Mouse (Mus musculus): ENCODE measurements at regions not wholly inside any gene's neighbourhood (a gene's known extent, or its start where the extent isn't known, plus 50 kb on each side); places are given as distances from the start of the nearest gene placed in this dataset.

DNA sequence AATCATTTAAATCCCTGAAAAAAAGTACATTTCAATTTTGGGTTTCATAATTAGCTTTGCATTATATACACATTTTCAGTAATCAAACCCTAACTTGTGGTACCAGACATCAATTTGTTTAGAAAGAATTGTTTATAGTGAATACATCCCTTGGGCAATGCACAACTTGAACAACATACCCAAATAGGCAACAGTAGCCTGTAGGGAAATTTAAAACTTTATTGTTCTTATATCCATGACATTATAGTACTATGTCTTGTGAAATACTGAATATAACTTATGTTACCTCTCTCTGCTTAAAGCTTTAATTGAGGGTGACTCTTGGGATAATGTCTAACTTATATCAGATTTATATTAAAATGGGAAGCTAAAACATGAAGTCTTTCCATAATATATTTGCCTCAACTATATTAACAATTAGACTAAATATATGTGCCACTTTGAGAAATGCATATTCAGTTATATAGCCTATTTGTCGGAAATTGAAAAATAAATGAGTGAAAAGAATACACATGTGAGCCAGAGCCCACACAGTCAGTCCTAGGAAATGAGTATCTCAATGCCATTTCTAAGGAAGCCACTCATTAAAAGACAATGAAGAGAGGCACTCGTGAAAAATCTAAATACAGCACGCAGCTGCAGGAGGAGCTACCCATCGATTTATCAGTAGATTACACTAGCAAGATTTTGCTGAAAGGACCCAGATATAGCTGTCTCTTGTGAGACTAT lies 458.1 kb upstream of the Slitrk6 start:
- no peak for DNase-seq

DNA sequence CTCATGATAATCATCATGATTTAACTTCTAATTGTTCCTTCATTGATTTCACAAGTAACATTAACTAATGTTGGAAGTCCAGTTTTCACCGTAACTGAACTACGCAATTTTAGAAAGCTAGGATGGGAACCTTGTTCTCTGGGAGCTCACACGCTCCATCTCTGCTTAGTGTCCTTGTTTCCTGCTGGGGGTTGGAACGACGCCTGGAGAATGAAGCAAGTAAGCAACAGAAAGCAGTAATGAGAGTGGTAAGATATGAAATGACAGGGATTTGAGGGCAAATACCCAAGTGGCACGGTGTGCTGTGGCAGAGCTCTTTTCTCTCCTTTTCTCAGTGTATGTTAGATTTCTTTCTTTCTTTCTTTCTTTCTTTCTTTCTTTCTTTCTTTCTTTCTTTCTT lies 448.0 kb upstream of the Slitrk5 start:
- no peak for DNase-seq

DNA sequence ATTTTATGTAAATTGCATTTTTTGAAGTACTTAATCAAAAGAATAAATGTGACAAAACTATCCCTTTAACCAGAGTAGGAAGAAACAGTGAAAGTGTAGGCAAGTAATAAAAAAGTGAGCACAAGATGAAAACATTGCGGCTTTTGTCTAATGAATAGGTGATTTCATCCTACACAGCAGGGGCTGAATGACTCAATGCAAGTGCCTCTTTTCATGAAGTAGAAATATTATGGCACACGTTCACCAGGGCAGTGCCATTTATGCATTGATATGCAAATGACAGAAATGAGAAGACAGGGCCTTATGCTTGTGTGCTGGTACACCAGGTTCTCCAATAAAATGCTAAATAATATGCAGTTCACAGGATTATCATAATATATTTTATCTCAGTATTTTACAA lies 435.8 kb upstream of the Slitrk5 start:
- no peak for DNase-seq

DNA sequence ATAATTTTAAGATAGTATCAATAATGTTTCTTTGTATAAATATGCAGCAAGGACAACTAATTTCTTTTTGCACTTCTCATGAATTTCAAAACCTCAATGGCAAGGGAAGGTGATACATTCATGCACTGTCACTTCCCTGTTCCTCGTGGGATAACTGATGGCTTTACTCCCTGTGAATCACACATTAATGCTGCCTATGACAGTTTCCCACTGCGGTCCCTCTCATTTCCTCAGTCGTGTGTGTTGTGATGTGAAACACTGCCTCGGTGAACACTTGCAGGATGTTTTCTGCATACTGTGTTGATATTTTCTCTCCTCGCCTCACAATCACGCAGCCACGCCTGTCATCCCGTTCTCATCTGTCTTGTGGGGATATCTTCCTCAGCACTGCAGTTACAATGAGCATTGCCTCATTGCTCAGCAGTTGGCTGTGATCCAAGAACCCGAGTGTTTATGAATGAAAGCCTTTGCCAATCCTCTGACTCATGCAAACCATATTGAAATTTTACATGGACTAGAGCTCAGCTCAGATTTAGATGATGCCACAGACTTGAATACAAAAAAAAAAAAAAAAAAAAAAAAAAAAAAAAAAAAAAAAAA lies 425.4 kb upstream of the Slitrk5 start:
- peak; percentile 22 to 25 for DNase-seq

DNA sequence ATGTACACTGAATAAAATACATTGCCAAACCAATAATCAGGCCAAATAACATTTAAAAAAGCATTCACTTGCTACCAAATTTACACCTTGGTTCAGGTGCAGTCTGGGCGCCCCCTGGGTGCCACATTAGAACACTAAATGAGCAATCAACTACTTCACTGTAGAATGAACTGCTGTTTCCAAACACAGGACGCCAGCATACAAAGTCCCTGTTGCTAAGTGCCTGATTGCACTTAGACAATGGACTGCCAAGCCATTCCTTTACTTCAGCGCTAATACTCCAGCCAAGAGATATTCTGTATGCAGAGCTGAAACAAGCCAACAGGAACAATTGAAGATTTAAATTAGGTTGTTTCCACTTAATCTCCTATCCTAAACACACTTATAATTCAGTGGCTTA lies 421.7 kb upstream of the Slitrk5 start:
- DNase-seq, result no peak

DNA sequence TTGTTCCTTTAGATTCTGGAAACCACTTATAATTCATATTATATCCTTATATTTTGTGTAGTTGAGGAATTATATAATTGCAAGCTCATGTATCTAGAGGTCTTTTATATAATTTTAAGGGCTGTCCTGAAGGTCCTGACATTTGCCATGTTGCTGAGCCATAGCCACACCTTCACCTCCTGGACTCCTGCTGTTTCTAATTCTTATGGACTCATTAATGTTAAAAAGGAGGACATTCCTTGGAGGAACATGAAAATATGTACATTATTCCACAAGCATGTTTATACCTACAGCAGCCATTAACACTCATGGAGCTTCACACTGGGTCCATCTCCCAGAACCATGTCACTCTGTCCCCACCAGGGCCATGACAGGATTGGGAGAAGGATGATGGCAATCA lies 413.2 kb upstream of the Slitrk5 start:
- no peak for DNase-seq

DNA sequence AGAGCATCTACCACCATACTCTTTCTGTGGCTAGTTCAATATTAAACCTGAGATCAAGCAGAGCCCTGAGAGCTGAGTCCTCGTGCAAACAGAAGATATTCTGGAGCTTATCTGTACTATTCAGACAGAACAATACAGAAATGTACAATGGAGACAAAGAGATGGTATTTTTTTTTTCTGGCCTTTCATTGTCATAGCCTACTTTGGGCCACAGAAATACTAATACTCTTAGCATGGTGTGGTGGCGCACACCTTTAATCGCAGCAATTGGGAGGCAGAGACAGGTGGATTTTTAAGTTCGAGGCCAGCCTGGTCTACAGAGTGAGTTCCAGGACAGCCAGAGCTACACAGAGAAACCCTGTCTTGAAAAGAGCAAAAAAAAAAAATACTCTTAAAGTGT lies 404.7 kb upstream of the Slitrk5 start:
- DNase-seq, result no peak

DNA sequence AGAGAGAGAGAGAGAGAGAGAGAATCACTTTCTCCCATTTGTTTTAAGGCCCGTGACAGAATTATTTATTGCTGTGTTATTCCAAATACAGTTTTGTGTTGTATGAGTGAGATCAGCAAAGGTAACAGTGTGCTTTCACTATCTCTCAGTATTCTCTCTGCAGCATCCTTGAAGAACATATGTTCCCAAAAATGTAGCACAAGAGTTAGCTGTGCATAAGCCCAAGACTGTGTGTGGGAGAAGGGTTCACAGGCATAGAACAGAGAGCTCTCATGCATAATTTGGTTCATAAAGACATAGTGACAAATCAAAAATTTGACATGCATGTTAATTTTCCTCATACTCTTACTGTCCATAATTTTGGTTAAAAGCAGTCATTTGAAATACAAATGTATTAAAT lies 393.5 kb upstream of the Slitrk5 start:
- no peak for DNase-seq

DNA sequence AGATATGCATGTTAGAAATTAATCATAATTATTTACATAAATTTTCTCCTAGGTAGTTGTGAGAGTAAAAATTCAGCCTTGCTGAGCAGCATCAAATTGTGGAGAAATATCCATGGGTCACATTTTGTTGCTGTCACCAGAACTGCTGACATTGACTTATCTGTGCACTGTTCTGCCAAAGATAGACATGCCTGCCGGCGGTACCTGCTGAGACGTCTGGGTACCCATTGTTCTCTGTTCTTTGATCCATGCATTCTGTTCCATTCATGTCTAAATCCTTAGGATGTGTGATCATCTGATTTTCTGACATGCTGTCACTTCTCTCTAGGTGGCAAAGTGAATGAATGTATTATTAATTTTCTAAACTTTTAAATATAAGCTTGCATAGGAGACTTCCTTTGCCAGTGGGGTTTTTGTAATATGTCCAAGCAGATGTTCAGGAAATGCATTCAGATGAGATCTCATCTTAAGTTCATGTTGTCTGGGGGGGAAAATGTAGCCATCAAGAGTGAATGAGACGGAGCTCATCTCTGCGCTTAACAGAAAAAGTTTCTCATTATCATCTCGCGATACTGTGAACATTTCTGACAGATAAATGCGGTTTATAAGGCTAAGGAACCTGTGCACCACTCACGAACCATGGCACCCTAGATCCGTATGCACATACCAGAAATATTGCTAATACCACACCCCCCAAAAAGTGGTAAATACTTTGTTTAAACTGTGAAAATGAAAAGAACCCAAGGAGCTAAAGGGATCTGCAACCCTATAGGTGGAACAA lies 391.0 kb upstream of the Slitrk5 start:
- no peak for DNase-seq

DNA sequence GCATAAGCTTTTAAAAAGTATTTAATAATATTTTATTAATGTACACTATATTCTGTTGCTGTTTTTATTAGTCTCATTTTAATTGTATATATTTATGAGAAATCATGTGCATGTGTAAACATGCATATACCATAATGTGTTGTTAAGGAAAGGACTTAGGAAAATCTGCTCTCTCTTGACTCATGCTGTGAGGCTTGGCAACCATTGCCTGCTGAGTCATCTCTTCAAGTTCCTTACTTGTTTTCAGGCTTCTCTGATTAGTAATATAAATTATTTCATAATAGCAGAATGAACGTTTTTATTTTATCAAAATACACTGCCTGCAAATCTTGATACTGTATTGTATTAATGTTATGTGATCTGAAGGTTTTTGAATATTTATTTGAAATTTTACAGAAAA lies 388.9 kb upstream of the Slitrk5 start:
- DNase-seq, result peak; percentile 10 to 14

DNA sequence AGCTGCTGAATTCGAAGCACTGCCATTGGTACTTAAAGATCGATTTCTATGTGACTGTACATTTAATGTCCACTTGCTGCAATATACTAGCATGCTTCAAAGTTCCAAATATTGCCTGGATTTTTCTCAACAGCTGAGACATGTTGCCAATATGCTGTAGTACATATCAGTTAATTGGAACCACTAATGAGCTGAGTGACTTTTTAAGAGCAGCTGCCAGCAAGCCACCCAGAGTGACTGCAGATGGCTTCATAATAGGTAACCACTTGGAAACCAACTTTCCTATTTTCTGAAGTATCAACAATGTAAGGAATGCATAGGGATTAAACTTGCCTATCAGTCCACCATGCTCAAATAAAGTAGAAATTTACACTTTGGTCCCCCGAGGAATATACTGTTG lies 379.4 kb upstream of the Slitrk5 start:
- no peak for DNase-seq

DNA sequence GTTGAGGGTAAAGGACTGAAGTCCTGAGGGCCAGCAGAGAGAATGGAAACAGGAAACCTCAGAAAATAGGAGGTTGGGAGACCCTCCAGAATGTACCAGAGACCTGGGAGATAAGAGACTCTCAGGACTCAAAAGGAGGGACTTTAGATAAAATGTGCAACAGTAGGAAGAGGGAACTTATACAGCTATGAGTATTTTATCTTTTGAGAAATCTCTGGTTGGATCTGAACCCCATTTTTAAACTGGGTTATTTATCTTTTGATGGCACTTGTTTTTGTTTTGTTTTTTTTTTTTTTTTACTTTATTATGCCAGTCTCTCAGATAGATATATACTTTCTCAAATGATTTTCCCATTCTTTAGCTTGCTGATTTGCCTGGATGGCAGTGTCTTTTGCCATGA lies 377.1 kb upstream of the Slitrk5 start:
- no peak for DNase-seq

DNA sequence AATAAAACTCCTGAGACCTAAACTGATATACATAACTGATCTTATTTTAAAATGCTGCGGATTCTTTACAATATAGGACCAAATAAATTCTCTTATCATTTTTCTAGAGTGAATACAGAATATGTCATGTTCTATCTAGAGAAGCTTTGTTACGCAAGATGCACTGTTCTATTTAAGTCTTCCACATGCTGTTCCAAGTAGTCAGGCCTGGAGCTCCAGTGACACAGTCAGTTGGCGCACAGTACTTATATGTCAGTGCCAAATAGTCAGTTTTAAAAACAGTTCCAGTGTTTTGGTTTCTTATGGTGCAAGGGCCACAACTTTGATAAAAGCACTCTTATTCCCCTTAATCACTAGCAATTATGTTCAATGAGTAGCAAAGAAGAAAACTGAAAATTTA lies 344.3 kb upstream of the Slitrk5 start:
- no peak for DNase-seq

DNA sequence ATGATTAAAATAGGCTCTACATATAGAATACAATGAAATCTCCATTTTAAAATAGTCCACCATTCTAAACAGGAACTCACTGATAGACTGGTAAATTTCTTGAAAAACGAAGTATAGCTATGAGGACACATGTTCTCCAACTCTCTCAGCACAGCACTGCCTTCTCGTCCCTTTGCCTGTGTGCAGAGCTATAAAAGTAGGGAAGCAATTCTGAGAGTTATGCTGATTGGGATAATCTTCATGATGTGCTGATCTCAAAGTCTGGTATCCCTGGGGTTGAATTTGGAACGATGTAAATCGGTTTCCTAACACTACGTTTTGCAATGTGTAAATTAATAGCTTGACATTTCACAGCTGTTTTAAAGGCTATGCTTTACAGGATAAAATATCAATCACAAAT lies 321.4 kb upstream of the Slitrk5 start:
- no peak for DNase-seq

DNA sequence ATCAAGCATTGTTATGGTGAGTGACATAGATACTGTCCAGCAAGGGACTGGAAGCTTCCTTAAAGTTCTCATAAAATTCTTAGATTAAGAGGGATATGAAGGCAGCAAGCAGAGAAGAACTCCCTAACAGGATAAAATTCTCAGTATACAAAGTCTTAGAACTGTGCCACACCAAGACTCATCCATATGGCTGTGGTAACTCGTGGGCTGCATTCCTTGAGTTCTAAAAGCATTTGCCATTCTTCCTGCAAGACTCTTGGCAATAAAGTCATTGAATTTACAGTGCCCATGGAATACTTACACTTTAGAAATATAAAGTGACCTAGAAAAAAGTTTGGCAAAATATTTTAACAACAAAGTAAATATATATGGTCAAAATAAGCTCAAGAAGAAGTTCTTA lies 278.1 kb upstream of the Slitrk5 start:
- DNase-seq, result no peak

DNA sequence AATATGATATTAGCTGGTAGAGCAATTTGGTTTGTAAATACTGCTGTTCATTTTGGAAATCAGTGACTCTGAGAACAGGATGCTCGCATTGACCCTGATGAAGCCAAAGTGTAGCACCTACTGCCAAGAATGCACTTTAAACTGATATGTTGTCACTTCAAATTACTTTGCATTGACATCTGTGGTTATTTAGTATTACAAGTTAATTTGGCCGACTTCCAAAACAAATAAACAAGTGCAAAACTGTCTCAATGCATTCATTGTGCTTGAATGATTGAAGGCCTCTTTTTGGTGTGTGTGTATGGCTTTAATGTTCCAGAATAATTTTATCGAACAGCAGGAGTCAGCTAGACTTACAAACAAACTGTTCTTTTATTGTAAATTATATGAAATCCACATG lies 274.1 kb upstream of the Slitrk5 start:
- no peak for DNase-seq

DNA sequence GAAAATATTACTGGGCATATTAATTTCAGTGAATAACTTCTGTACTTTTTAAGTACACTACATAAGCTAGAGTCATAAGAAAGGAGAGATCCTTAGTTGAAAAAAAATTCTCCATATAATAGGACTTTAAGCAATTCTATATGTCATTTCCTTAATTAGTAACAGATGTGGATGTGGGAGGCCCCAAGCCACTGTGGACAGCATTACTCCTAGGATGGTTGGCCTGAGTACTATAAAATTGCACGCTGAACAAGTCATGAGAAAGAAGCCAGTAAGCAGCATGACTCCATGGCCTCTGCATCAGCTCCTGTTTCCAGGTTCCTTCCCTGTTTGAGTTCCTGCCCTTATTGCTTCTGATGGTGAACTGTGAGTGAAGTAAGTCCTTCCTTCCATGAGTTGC lies 272.4 kb upstream of the Slitrk5 start:
- no peak for DNase-seq

DNA sequence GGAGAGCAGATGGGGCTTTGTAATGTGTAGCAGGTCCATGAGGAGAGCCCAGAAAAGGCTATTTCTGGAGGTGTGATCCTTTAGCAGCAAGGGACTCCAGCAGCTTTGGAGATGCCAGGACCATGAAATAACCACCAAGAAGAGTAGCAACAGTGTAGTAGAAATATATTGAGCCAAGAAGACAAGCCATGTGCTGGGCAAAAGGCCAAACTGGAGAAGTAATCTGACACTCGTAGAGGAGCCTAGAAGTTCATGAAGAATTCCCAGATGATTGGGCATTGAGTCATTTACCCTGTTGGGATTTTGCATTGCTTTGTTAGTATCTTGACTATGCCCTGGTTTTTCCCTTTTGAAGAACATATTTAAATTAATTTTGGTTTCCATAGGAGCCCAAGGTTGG lies 271.3 kb upstream of the Slitrk5 start:
- no peak for DNase-seq

DNA sequence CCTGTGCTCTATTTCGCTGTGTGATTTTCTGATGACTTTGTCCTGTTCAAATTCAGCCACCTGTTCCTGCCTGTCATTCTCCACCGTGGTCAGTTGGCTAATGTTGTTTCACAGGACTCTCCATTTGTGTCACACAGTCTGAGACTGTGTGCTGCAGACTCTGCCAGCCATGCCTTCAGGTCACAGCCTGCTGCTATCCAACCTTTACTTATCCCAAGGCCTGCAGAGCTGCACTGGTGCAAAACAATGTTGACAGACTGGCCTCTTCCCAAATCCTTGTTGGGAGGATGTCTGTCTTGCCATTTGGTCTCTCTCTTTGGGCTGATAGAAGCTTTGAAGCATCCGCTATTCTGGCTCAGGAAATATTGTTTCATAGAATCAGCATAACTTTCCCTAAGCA lies 261.4 kb upstream of the Slitrk5 start:
- DNase-seq, result no peak

DNA sequence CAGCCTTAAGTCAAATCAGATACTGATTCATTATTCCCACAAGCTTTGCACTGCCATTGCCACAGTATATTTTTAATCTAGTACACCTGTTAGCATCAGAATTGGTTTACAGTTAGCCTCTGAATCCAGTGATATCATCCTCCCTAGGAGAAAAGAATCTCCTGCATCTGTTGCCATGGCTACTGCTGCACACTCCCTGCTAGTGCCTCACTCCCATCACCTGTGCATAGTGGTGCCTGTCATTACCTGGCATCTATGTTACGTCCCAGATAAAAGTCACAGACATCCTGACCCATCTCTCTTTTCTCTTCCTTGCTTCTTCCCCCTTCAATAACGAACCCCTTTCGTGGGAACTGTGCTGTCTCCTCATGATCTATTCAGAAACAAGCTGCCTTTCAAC lies 256.4 kb upstream of the Slitrk5 start:
- DNase-seq, result no peak

DNA sequence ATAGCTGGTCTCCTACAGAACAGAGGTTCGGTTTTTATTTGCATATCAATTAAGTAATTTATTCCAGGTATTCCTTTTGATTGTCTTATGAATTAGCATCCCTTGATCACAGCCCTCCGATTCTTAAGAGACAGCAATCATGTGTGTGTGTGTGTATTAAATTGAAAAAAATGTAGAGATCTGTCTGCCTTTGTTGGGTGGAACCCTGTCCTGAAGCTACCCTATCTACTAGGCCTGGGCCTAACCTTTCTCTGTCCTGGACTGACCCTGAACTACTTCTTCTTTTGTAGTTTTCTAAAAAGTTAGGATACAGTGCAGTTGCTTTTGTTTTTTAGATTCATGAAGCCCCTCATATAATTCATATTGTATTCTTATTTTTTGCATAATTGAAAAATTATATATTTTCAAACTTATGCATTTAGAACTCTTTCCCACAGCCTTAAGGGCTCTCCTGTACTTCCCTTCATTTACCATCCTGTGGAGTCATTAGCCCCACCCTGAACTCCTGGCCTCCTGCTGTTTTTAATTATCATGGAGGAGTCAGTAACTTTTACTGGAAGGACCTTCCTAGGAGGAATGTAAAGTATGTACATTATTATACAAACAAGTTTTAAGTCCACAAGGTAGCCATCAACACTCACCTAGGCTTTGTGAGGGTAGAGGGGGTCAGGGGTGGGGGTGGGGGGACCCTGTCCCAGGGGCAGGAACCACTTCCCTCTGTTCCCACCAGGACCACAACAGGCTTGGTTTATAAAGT lies 245.6 kb upstream of the Slitrk5 start:
- no peak for DNase-seq
